Mouse (Mus musculus): ENCODE measurements around the gene Etfrf1.

The Etfrf1 gene

DNA sequence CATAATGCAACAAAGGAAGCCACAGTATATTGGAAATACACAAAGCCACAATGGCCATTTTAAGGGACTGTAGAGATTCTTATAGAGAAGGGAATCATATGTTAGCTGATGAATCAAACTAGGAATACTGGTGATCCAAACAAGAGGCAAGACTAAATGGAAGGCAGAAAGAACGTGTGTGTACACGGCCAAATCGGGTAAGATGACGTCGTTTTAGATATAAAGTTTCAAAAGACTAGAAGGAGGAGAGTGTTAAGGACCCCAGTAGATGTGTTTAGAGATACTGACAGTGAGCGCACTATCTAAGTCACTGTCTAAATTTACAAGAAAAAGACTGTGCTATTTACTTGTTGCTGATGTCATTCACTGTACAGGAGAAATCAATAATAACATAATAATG, 13.3 kb downstream of the Etfrf1 start:
- DNase-seq (ENCODE audit: low spot score in 2 of 2), result no peak

DNA sequence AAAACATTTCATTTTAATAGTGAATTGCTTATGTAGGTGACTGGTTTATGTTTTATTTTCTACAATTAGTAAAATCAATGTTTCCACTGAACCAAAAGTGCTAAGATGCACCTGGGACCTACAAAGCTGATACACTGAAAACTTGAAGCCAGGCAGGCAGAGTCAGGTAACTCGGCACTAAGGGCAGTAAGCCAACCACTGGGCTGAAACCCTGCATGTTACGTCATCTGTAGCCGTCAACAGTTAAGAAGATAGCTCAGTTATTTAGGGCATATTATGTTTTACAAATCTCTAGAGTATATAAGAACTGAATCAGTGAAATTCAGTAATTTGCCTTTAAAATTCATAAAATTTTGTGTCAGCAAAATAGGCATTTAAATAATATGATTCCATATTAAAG, 15.4 kb downstream of the Etfrf1 start:
- no peak for DNase-seq (ENCODE audit: low spot score in 2 of 2)

GRCm38 (mm10) chr6:145234391-145234790, 23.5 kb downstream of the Etfrf1 start:
- DNase-seq (ENCODE audit: low spot score in 2 of 2), result no peak

GRCm38 (mm10) chr6:145235367-145235766, 24.4 kb downstream of the Etfrf1 start:
- DNase-seq (ENCODE audit: low spot score in 2 of 2), result no peak

DNA sequence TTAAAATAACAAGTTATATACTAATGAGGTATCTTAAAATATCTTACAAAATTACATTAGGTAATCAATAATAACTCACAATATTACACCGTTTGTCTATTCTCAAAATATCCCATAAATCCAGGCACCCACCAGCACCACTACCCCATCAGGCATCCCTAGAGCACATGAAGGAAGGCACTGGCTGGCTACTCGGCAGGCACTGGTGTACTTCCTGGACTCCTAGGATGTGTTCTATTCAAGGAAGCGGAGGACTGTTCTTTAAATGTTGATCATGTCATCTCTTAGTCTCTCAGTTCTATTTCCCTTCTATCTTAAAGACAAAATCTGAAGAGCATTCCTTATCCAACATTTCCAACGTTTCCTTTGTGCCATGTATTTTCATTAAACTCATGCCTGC, 26.2 kb downstream of the Etfrf1 start:
- no peak for DNase-seq (ENCODE audit: low spot score in 2 of 2)

- DNase-seq (ENCODE audit: low spot score in 2 of 2), result no peak
Measured at GRCm38 (mm10) chr6:145240285-145240684, 29.4 kb downstream of the Etfrf1 start.

GRCm38 (mm10) chr6:145242521-145242920, 31.6 kb downstream of the Etfrf1 start:
- DNase-seq (ENCODE audit: low spot score in 2 of 2), result peak in 1 of 2 experiments; percentile 43

- no peak for DNase-seq (ENCODE audit: low spot score in 2 of 2)
Measured at GRCm38 (mm10) chr6:145246841-145247240, 35.9 kb downstream of the Etfrf1 start.

DNA sequence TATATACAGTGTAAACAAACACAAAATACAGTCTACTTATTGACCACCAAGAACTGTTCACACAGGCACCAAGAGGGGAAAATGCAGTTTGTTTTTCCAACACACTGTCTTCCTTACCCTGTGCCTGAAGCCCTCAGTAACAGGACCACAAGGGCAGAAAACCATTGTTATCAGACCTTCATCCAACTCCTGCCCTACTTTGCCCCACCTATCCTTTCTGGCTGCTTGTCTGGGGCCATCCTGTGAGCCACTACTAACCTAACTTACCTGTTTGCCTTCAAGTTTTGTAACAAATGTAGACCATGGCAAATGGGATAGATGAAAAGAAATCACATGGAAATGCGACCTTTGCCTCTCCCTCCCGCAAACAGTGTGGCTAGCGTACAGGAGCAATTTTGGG, 37.0 kb downstream of the Etfrf1 start:
- no peak for DNase-seq (ENCODE audit: low spot score in 2 of 2)

GRCm38 (mm10) chr6:145249291-145250184, 38.6 kb downstream of the Etfrf1 start:
- peak; percentile 65 to 68 for DNase-seq (ENCODE audit: low spot score in 2 of 2)

DNA sequence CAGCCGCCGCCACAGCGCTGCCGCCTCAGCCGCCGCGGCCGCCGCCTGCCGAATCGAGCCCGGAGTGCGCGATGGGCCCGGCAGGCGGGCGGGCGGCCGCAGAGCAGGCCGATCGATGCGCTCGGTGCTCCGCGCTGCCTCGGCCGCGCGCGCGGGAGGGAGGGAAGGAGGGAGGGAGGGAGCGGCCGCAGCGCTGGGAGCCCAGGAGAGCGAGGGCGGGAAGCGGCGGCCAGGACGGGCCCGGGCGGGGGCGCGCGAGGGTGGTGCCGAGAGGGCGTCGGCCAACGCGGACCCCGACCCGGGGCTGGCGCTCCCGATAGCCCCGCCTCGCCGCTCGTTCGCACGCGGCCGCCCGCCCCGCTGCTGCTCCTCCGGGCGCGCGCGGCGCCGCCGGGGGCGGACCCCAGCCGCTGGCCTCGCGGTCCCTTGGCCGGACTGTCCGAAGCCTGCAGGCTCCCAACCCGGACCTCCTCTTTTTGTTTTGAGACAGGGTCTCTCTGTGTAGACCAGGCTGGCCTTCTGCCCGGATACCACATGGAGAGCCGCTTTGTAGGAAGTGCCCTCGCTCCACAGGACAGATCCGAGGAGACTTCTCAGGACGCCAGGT, 39.4 kb downstream of the Etfrf1 start, which contains the start of gene Kras:
TSS of gene Kras (minus strand) at position 55 of the 607 bp plus-strand sequence.
- DNase-seq (ENCODE audit: low spot score in 2 of 2), result peak; percentile 84 to 93

- no peak for DNase-seq (ENCODE audit: low spot score in 2 of 2)
Measured at GRCm38 (mm10) chr6:145250820-145251219, 39.9 kb downstream of the Etfrf1 start.

DNA sequence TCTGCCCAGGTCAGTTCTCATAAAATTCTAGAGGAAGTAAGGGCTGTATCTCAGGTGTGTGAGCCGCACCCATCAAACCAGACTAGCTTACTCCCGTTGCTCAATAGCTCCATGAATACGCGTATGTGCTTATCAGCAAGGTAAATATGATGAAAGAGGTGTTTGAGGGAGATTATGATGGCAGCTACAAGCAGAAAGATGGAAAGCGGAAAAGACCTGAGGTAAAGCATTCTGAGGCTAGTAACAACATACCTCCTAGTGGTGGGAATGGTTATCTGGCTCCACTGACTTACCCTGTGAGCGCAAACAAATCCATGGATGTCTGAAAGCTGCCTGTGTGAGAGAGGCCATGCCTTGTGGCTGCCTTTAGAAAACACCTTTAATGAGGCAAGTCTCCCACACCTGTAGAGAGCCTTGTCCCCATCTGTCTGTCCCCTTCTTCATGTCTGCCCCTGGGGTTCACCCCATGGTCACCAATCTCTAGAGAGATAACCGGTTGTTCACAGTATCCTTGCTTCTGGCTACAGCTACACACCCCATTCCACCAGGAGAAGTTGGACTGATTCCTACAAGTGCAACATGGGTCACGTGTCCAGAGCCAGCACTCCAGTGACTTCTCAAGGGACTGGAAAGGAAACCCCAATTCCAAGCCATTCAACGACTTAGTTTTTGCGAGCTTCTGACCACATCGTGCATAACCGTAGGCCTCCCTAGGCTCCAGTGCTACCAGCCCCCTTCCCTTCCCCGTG, 45.2 kb downstream of the Etfrf1 start:
- no peak for DNase-seq (ENCODE audit: low spot score in 2 of 2)

- no peak for DNase-seq (ENCODE audit: low spot score in 2 of 2)
Measured at GRCm38 (mm10) chr6:145256701-145257073, 45.8 kb downstream of the Etfrf1 start.

DNA sequence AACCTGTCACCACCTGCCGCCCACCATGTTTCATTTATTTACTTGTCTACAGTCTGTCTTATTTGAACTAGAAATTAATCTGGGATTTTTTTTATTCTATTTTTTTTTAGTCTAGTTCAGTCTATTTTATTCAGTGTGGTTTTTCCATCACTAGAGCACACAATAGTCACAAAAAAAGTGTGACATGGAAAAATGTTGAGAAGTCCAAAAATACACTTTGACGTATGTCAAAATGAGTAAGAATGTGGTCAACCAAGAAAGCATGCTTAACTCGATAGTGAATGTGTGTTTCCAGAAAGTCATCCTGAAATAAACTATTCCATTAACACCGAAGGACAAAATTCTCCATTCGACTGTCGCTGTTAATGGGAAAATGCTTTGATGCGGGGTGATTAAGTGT, 51.4 kb downstream of the Etfrf1 start:
- no peak for DNase-seq (ENCODE audit: low spot score in 2 of 2)
